Mouse (Mus musculus) kidney, adult 2 months (tissue): Measurements from ENCODE around the gene Nos1.

Experiments used
- CTCF ChIP-seq: fragments of 200-500 bp; conservative IDR thresholded peaks from 2 replicates; pipeline ENCODE4 v1.5.1; 2011; ENCODE audit warnings: low read depth, mild to moderate bottlenecking, control low read depth, low read length, moderate library complexity, mixed read lengths; ENCODE audit not compliant: insufficient read depth, insufficient read length
- POLR2A ChIP-seq: fragments of 200-500 bp; IDR thresholded peaks from one replicate; pipeline ENCODE4 v1.6.1; 2011; ENCODE audit warnings: low read depth, low read length, control low read depth

GRCm38 (mm10) chr5:117841651-117842347 lies 61.0 kb downstream of the Nos1 start:
- TF ChIP-seq POLR2A = no peak
- no peak for TF ChIP-seq CTCF
